In genomic region chr6:122268561-122268960, GRCm38 (mm10) we compare ENCODE assay signal across 10 mouse cellular contexts. TPM values are rescaled to one million over a fixed set of nuclear protein-coding genes. Genes with fewer than 3 reads are reported as not detected.
DNase-seq lines count a peak whose midpoint lies in the region; ATAC-seq and TF ChIP-seq lines count a peak whose summit lies in the region.
"Had no signal": no experiment of that assay in that cellular context is flagged by ENCODE, and none has a peak within 500 bp of the region (broad histone marks: within the 10 kb centered on the region; RNA-seq: fewer than 3 reads in every experiment).

No protein-coding gene starts in this region.

- H3K4me1 ChIP-seq in heart, adult 2 months (ENCODE audit: control insufficient read depth, insufficient read depth, low read length), result no peaks in the 10 kb centered on the region
- no peaks in the 10 kb centered on the region for H3K4me1 ChIP-seq in heart, embryonic 12.5 days (replicated peaks)

- 10% methylated on average over 3 of the region's 3 CpGs for WGBS in heart, adult 2 months
- WGBS in heart, embryonic 12.5 days, result 49% methylated on average over 3 of the region's 3 CpGs

- H3K9ac ChIP-seq in heart, adult 2 months (ENCODE audit: low read depth, low read length), result no peak overlapping the region
- no peak overlapping the region for H3K9ac ChIP-seq in heart, embryonic 12.5 days

- H3K27ac ChIP-seq in heart, adult 2 months, result no peak overlapping the region
- H3K27ac ChIP-seq in heart, embryonic 12.5 days (ENCODE audit: poor library complexity, severe bottlenecking), result no peak overlapping the region

- DNase-seq in heart, adult 2 months, result peak; percentile 49 to 55
- DNase-seq in adipocyte (ENCODE audit: low spot score), result peak; percentile 99
- peak; percentile 99 for DNase-seq in cerebellum, postnatal 10 days
- DNase-seq in kidney, postnatal 25 days, result peak; percentile 81 to 83
- DNase-seq in lung, postnatal 10 days, result peak; percentile 61
- DNase-seq in T-cell, adult 2 months (ENCODE audit: low spot score), result no peak
- no peak for DNase-seq in neural tube, embryonic 10.5 days (ENCODE audit: extremely low spot score, low spot score)

- no peaks in the 10 kb centered on the region for H3K36me3 ChIP-seq in heart, adult 2 months (ENCODE audit: control insufficient read depth, insufficient read depth, low read length)
- no peaks in the 10 kb centered on the region for H3K36me3 ChIP-seq in heart, embryonic 12.5 days

- no peak for ATAC-seq in heart, embryonic 12.5 days (ENCODE audit: insufficient number of reproducible peaks, low FRiP score)

- no peaks in the 10 kb centered on the region for H3K79me2 ChIP-seq in heart, adult 2 months (replicated peaks; ENCODE audit: control insufficient read depth, insufficient read depth, low read length)

- intact Hi-C loops in heart, adult 2 months (cut with DNase I), result no loop called here

- no peaks in the 10 kb centered on the region for H3K9me3 ChIP-seq in heart, embryonic 12.5 days (replicated peaks)

- H3K27me3 ChIP-seq in heart, adult 2 months (ENCODE audit: control insufficient read depth, insufficient read depth, low read length), result no peaks in the 10 kb centered on the region
- H3K27me3 ChIP-seq in heart, embryonic 12.5 days (replicated peaks), result no peaks in the 10 kb centered on the region

- TF ChIP-seq CTCF in heart, adult 2 months (IDR thresholded peaks at IDR 0.05), result no peak

- no peak overlapping the region for H3K4me3 ChIP-seq in heart, adult 2 months
- no peak overlapping the region for H3K4me3 ChIP-seq in heart, embryonic 12.5 days

- no peak for TF ChIP-seq EP300 in heart, adult 2 months (IDR thresholded peaks at IDR 0.05; ENCODE audit: insufficient read depth, low read depth, low read length)

- no peak overlapping the region for H3K4me2 ChIP-seq in heart, embryonic 12.5 days

- no peak for TF ChIP-seq POLR2A in heart, adult 2 months (IDR thresholded peaks at IDR 0.05; ENCODE audit: insufficient read depth, low read depth, low read length)

RNA-seq across cellular contexts. Expression of gene Klrg1, which starts 14.1 kb away (rescaled TPM):
- not detected for total RNA-seq in heart, adult 2 months (2021)
- polyA plus RNA-seq in heart, adult 2 months (2012; rRNA removed), result 0.31 TPM in 1 of 2 replicates, not detected in the other
- not detected in 2 replicates for polyA plus RNA-seq in heart, embryonic 12.5 days (2016; fragmentation: Nextera tagmentation; extraction: Ambion mirVana)
- polyA plus RNA-seq: heart, embryonic 16.5 days; stomach, embryonic 16.5 days had no signal

RNA-seq across cellular contexts. Expression of gene M6pr, which starts 40.0 kb away (rescaled TPM):
- 10 to 100 TPM; 39.8 to 43.2 TPM for total RNA-seq in heart, adult 2 months (2021)
- 27.6 and 49.3 TPM in 2 replicates for polyA plus RNA-seq in heart, adult 2 months (2012; rRNA removed)
- polyA plus RNA-seq in heart, embryonic 12.5 days (2016; fragmentation: Nextera tagmentation; extraction: Ambion mirVana), result 82.0 and 84.6 TPM in 2 replicates

Comparison
In these comparisons a context has a peak if more than half of its experiments do, and no peak if none do; other contexts are left out.
1. DNase-seq: peak in heart, adult 2 months (2 of 2), adipocyte (single experiment), cerebellum, postnatal 10 days (2 of 2), kidney, postnatal 25 days (2 of 2) and lung, postnatal 10 days (single experiment); none in T-cell, adult 2 months (single experiment) and neural tube, embryonic 10.5 days (single experiment).